Mouse (Mus musculus): ENCODE data around the gene Notum. TPM values are rescaled to one million over a fixed set of nuclear protein-coding genes. Genes with fewer than 3 reads are reported as not detected.

Notum gene
- polyA plus RNA-seq, 1 experiment = 0.63 TPM

DNA sequence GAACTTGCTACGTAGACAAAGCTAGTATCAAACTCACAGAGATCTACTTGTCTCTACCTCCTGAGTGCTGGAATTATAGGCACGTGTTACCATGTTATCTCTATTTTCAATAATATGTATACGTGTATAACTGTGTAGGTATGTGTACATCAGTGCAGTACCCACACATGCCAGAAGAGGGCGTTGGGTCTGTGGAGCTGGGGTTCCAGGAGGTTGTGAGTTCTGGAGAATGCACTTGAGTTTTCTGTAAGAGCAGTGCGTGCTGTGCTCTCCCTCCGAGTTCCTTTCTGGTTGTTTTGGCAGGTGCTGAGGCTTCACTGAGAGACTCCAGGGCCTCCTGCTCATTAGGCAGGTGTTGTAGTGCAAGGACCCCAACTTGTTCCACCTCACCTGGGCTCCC, 35.6 kb upstream of the Notum start:
- TF ChIP-seq CTCF (IDR thresholded peaks at IDR 0.05; ENCODE audit: borderline replicate concordance, insufficient read depth, low read length) = no peak
- TF ChIP-seq POLR2A (IDR thresholded peaks at IDR 0.05; ENCODE audit: low read depth, low read length) = no peak
- no peak overlapping the region for H3K4me3 ChIP-seq (ENCODE audit: insufficient read depth, low read length)
- H3K4me1 ChIP-seq (ENCODE audit: control insufficient read depth, insufficient read depth, low read length) = peaks cover 17% of the 10 kb centered on the region
- no peak overlapping the region for H3K27ac ChIP-seq (ENCODE audit: insufficient read depth, low read length)

DNA sequence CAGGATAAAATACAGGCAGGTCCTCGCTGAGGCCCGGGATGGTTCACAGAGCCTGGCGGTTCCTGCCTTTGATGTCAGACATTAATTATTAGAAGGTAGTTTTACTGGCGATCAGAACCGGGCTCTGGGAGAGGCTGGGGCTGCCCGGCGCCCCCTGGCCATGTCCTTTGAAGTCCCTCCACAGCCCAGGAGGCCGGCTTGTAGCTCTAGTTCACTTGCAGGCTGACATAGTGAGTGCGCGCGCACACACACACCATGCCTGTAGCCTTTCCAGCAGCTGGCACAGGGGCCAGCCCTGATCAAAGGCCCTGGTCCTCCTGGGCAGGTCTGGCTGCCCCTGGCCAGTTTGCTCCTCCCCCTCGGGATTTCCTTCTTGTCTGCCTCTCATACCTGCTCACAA, 34.7 kb upstream of the Notum start:
- Histone ChIP-seq H3K4me3 (ENCODE audit: insufficient read depth, low read length) (no peak overlapping the region), H3K4me1 (ENCODE audit: control insufficient read depth, insufficient read depth, low read length) (peaks cover 17% of the 10 kb centered on the region), H3K27ac (ENCODE audit: insufficient read depth, low read length) (no peak overlapping the region)
- TF ChIP-seq POLR2A (IDR thresholded peaks at IDR 0.05; ENCODE audit: low read depth, low read length) (no peak), CTCF (IDR thresholded peaks at IDR 0.05; ENCODE audit: borderline replicate concordance, insufficient read depth, low read length) (no peak)

DNA sequence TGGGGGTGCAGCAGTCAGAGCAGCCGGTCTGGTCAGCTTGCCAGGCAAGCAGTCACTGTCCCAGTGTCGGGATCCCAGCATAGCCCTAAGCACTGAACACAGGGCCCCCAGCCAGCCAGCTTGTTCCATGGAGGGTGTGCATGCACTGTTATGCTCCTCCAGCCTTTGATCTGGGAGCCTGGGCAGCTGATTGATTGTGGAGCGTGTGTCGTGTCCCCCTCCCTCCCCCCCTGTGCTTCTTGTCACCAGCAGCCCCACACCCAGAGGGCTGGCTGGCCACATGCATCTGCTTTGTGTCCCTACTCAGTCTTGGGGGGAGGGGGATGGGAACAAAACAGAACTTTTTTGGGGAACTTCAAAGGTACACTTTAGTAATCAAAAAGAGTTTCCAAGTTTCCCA, 34.2 kb upstream of the Notum start:
- Histone ChIP-seq H3K4me3 (ENCODE audit: insufficient read depth, low read length) (no peak overlapping the region), H3K4me1 (ENCODE audit: control insufficient read depth, insufficient read depth, low read length) (peaks cover 17% of the 10 kb centered on the region), H3K27ac (ENCODE audit: insufficient read depth, low read length) (no peak overlapping the region)
- TF ChIP-seq CTCF (IDR thresholded peaks at IDR 0.05; ENCODE audit: borderline replicate concordance, insufficient read depth, low read length) (no peak), POLR2A (IDR thresholded peaks at IDR 0.05; ENCODE audit: low read depth, low read length) (no peak)

DNA sequence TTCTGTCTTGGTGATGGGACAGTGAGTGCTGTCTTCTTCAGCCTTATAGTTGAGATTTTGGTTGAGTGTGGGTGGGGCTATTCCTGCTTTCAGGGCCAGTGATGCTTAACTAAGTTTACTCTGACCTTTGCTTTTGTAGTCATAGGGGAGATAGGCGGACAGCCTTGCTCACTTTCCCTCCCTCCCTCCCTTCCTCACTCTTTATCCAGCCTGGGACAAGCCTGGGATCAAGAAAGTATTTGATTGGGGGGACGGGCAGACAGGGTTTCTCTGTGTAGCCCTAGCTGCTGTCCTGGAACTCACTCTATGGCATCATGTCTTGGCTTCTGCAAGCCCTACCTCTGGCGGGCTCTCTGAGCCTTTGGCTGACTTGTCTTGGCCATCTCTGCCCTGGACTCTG, 32.5 kb upstream of the Notum start:
- Histone ChIP-seq H3K4me3 (ENCODE audit: insufficient read depth, low read length) (no peak overlapping the region), H3K4me1 (ENCODE audit: control insufficient read depth, insufficient read depth, low read length) (peaks cover 6% of the 10 kb centered on the region; the same call in 1 of the 2 replicates), H3K27ac (ENCODE audit: insufficient read depth, low read length) (no peak overlapping the region)
- no peak for TF ChIP-seq CTCF (IDR thresholded peaks at IDR 0.05; ENCODE audit: borderline replicate concordance, insufficient read depth, low read length)
- no peak for TF ChIP-seq POLR2A (IDR thresholded peaks at IDR 0.05; ENCODE audit: low read depth, low read length)

DNA sequence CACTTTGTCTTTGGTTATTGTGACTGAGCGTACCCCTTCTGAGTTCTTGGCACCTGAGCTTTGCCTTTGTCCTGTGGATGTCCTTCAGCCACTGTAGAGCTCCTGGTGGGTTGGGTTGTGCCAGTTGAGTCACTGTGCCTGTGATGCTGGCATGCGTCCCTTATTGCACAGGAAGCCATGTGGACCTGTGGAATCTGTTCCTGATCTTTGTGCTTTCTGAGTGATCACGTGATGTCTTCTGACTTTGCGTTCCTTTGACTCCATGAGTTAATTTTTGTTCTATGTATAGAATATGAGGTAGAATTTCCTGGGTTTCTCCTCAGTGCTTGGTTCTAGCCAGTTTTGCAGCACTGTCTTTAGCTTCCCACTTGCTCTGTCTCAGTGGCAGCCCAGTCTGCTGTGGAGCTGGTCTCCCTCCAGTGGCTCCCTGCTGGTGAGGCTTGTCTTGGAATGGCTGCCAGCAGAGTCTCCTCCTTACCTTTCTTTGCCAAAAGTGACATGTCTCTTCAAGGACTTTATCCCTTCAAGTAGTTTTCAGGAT, 31.6 kb upstream of the Notum start:
- Histone ChIP-seq H3K4me3 (ENCODE audit: insufficient read depth, low read length) (no peak overlapping the region), H3K4me1 (ENCODE audit: control insufficient read depth, insufficient read depth, low read length) (0 out of 2 replicates have a peak, but pooled peaks cover 2% of the 10 kb centered on the region), H3K27ac (ENCODE audit: insufficient read depth, low read length) (no peak overlapping the region)
- no peak for TF ChIP-seq CTCF (IDR thresholded peaks at IDR 0.05; ENCODE audit: borderline replicate concordance, insufficient read depth, low read length)
- TF ChIP-seq POLR2A (IDR thresholded peaks at IDR 0.05; ENCODE audit: low read depth, low read length) = no peak

DNA sequence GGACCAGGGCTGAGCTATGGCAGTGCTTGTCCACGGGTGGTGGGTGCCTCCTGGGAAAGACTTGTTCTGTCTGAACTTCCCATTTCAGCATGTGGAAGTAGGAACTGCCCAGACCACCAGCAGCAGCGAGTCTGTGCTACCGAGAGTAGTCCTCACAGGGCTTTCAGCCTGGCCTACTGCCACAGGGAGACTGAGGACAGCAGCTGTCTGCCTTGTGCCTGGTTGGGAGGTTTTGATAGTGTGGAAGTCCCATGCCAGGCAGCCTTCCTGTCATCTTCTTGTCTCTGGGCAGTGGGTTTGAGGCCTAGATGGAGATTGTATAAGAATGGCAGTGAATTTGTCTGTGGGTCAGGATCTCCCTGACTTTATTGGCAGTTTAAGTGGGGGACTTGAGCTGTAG, 28.4 kb upstream of the Notum start:
- TF ChIP-seq CTCF (IDR thresholded peaks at IDR 0.05; ENCODE audit: borderline replicate concordance, insufficient read depth, low read length) = no peak
- no peak for TF ChIP-seq POLR2A (IDR thresholded peaks at IDR 0.05; ENCODE audit: low read depth, low read length)
- Histone ChIP-seq H3K27ac (ENCODE audit: insufficient read depth, low read length) (no peak overlapping the region), H3K4me3 (ENCODE audit: insufficient read depth, low read length) (no peak overlapping the region), H3K4me1 (ENCODE audit: control insufficient read depth, insufficient read depth, low read length) (0 out of 2 replicates have a peak, but pooled peaks cover 2% of the 10 kb centered on the region)

DNA sequence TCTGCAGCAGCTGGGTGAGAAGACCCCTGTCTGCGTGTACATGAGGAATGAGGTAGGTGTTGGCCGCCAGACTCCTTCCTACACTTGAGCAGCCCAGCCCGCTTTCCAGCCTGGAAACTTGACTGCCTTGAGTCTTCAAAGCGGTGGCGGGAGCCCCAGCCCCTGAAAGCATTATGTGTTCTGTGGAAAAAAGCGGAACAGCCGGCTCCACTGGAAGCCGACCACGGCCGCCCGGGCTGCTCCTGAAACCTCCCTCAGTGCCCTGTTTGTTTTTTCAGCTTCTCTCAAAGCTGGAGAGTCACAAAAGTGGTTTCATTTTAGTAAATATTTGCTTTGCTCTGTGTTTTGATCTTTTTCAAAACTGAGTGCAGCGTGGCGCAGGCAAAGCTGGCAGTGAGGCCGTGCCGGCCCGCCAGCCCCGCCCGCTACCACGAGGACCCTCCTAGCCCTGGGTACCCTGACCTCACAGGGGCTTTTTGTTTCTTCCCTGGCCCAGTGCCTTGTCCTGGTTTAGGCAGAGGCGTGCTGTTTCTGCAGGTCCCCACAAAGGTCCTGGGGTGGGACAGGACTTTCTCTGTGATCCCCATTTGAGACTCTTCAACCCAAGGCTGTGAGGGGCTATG, 25.8 kb upstream of the Notum start:
- H3K27ac ChIP-seq (ENCODE audit: insufficient read depth, low read length) = no peak overlapping the region
- H3K4me1 ChIP-seq (ENCODE audit: control insufficient read depth, insufficient read depth, low read length) = no peaks in the 10 kb centered on the region
- TF ChIP-seq CTCF (IDR thresholded peaks at IDR 0.05; ENCODE audit: borderline replicate concordance, insufficient read depth, low read length) (no peak), POLR2A (IDR thresholded peaks at IDR 0.05; ENCODE audit: low read depth, low read length) (no peak)
- H3K4me3 ChIP-seq (ENCODE audit: insufficient read depth, low read length) = no peak overlapping the region

DNA sequence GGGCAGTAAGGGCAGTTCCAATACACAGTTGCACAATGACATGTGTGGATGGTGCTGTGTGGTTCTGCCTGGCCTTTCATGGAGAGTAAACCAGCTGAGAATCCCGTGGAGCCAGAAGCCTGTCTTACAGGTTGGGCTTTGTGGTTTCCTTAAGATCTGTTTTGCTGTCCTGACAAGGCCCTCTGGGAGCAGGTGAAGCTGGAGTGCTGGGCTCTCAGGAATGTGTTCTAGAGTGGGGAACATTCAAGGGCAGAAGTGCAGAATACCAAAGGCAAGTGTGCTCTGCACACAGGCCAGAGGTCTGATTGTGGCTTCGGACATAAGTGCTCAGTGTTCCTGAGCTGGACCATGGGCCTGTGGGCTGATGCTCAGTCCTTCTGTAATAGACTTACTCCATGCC, 23.7 kb upstream of the Notum start:
- Histone ChIP-seq H3K4me3 (ENCODE audit: insufficient read depth, low read length) (no peak overlapping the region), H3K27ac (ENCODE audit: insufficient read depth, low read length) (no peak overlapping the region), H3K4me1 (ENCODE audit: control insufficient read depth, insufficient read depth, low read length) (no peaks in the 10 kb centered on the region)
- TF ChIP-seq CTCF (IDR thresholded peaks at IDR 0.05; ENCODE audit: borderline replicate concordance, insufficient read depth, low read length) (no peak), POLR2A (IDR thresholded peaks at IDR 0.05; ENCODE audit: low read depth, low read length) (no peak)

DNA sequence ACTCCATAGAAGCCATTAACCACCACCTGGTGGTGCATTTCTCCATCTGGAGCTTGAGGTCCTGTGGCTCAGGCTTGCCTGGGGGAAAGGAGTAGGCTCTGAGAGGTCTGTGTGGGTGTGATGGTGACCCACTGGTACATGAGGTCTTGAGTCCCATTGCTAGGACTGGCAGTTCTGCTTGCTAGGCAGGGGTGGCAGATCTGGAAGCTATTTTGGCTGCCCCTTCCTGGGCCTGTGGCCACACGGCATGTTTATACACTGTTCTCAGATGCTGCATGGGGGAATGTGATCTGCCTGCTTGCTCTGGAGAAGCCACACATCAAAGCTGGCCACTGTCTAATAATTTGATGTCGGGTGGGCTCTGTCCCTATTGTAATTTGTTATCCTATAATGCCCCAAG, 23.1 kb upstream of the Notum start:
- no peak overlapping the region for H3K27ac ChIP-seq (ENCODE audit: insufficient read depth, low read length)
- TF ChIP-seq CTCF (IDR thresholded peaks at IDR 0.05; ENCODE audit: borderline replicate concordance, insufficient read depth, low read length) (no peak), POLR2A (IDR thresholded peaks at IDR 0.05; ENCODE audit: low read depth, low read length) (no peak)
- H3K4me3 ChIP-seq (ENCODE audit: insufficient read depth, low read length) = no peak overlapping the region
- no peaks in the 10 kb centered on the region for H3K4me1 ChIP-seq (ENCODE audit: control insufficient read depth, insufficient read depth, low read length)

DNA sequence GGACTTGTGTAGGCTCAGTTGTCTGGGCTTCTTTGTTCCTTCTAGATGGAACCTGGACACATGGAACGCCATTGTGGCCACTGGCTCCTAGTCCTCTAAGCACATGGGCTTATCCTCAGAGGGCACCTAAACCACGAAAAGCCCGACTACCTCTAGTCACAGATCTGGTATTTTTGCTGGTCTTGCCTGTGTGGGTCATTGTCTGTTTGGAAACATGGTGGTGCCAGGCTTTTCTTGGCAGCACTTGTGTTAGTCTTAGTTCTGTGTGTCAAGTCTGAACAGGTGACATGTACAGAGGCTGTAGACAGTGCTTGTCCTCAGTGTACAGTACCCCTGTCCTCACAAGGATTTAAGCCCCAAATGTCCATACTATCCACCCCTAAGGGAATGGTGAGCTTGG, 22.6 kb upstream of the Notum start:
- no peak for TF ChIP-seq POLR2A (IDR thresholded peaks at IDR 0.05; ENCODE audit: low read depth, low read length)
- no peak for TF ChIP-seq CTCF (IDR thresholded peaks at IDR 0.05; ENCODE audit: borderline replicate concordance, insufficient read depth, low read length)
- Histone ChIP-seq H3K4me3 (ENCODE audit: insufficient read depth, low read length) (no peak overlapping the region), H3K27ac (ENCODE audit: insufficient read depth, low read length) (no peak overlapping the region), H3K4me1 (ENCODE audit: control insufficient read depth, insufficient read depth, low read length) (no peaks in the 10 kb centered on the region)
